Mouse (Mus musculus) CH12.LX (cell line): ENCODE data around the gene Dkk2. TPM values are rescaled to one million over a fixed set of nuclear protein-coding genes. Genes with fewer than 3 reads are reported as not detected.

Experiments used
- DNase-seq: peaks from one replicate; pipeline ENCODE4 v3.0.0-alpha.2; 2013; ENCODE audit errors: extremely low read depth
- H3K27ac ChIP-seq: 2 replicates; pipeline ENCODE4 v1.5.1; 2012; ENCODE audit warnings: low read depth, mild to moderate bottlenecking, control low read depth, moderate library complexity; ENCODE audit not compliant: insufficient read depth
- H3K27me3 ChIP-seq: replicated peaks from 2 replicates; pipeline ENCODE3; 2012; ENCODE audit warnings: inconsistent platforms
- H3K36me3 ChIP-seq, 2 experiments: replicated peaks in 1 of 2; 2 replicates each; pipeline versions ENCODE3 to v1.6.1; 2012; ENCODE audit warnings: inconsistent platforms in 1 of 2, low read length in 1 of 2, mild to moderate bottlenecking in 1 of 2, mixed read lengths in 1 of 2, moderate library complexity in 1 of 2; ENCODE audit not compliant: control insufficient read depth in 1 of 2, insufficient read depth in 1 of 2
- H3K4me1 ChIP-seq, 2 experiments: 2 replicates each; pipeline ENCODE4 v1.6.1; 2012; ENCODE audit warnings: inconsistent platforms in 1 of 2, moderate library complexity in 1 of 2; ENCODE audit not compliant: insufficient read depth in 2 of 2, control insufficient read depth in 1 of 2
- H3K4me2 ChIP-seq: 2 replicates; pipeline ENCODE4 v1.6.1; 2012; ENCODE audit warnings: low read depth, mild to moderate bottlenecking, control low read depth; ENCODE audit not compliant: poor library complexity, insufficient read depth, severe bottlenecking
- H3K4me3 ChIP-seq, 3 experiments: fragments of 150-350 bp in 1 of 3; sonication (generic) in 1 of 3; replicated peaks in 1 of 3; 2 replicates each; pipeline versions ENCODE3 to v1.5.1; 2011 to 2012; ENCODE audit warnings: low read depth in 2 of 3, low read length in 2 of 3, mild to moderate bottlenecking in 2 of 3, moderate library complexity in 2 of 3, control low read depth in 1 of 3, improper control_type of control experiment in 1 of 3, inconsistent platforms in 1 of 3, mixed read lengths in 1 of 3; ENCODE audit not compliant: poor library complexity in 1 of 3
- H3K79me2 ChIP-seq: replicated peaks from 2 replicates; pipeline ENCODE4 v1.6.1; 2012; ENCODE audit warnings: mild to moderate bottlenecking, moderate library complexity; ENCODE audit not compliant: control insufficient read depth, poor library complexity, insufficient read depth, severe bottlenecking; ENCODE audit errors: extremely low read depth
- H3K9ac ChIP-seq: 2 replicates; pipeline ENCODE4 v1.6.1; 2012; ENCODE audit warnings: low read depth, mild to moderate bottlenecking, control low read depth, moderate library complexity; ENCODE audit not compliant: insufficient read depth
- H3K9me3 ChIP-seq: replicated peaks from 2 replicates; pipeline ENCODE3; 2012; ENCODE audit warnings: low read length, inconsistent platforms, mixed read lengths
- BHLHE40 ChIP-seq: IDR thresholded peaks from 2 replicates; pipeline ENCODE4 v1.6.1; 2011; ENCODE audit warnings: mild to moderate bottlenecking, low read depth, low read length, improper control_type of control experiment
- CTCF ChIP-seq, 2 experiments: IDR thresholded peaks in 1 of 2; conservative IDR thresholded peaks in 1 of 2; 2 replicates each; pipeline ENCODE4 v1.5.1; 2011 to 2012; ENCODE audit warnings: low read depth in 2 of 2, low read length in 2 of 2, improper control_type of control experiment in 1 of 2, inconsistent platforms in 1 of 2, mild to moderate bottlenecking in 1 of 2, moderate library complexity in 1 of 2
- ETS1 ChIP-seq: conservative IDR thresholded peaks from 2 replicates; pipeline ENCODE4 v1.6.1; 2012; ENCODE audit warnings: low read depth, mild to moderate bottlenecking, inconsistent platforms, low read length, improper control_type of control experiment, moderate library complexity
- KAT2A ChIP-seq: IDR thresholded peaks from 2 replicates; pipeline ENCODE4 v1.6.1; 2012; ENCODE audit warnings: low read length, improper control_type of control experiment, inconsistent platforms; ENCODE audit not compliant: insufficient replicate concordance
- RAD21 ChIP-seq: IDR thresholded peaks from 2 replicates; pipeline ENCODE4 v1.6.1; 2011; ENCODE audit warnings: low read depth, mild to moderate bottlenecking, low read length, improper control_type of control experiment, moderate library complexity
- RCOR1 ChIP-seq: conservative IDR thresholded peaks from 2 replicates; pipeline ENCODE4 v1.6.1; 2012; ENCODE audit warnings: low read depth, mild to moderate bottlenecking, inconsistent platforms, low read length, improper control_type of control experiment
- SMC3 ChIP-seq: IDR thresholded peaks from 2 replicates; pipeline ENCODE4 v1.6.1; 2011; ENCODE audit warnings: low read depth, low read length, improper control_type of control experiment
- USF2 ChIP-seq: conservative IDR thresholded peaks from 2 replicates; pipeline ENCODE4 v1.6.1; 2011; ENCODE audit warnings: low read depth, low read length, improper control_type of control experiment
- ZC3H11A ChIP-seq: IDR thresholded peaks from 2 replicates; pipeline ENCODE4 v1.6.1; 2012; ENCODE audit warnings: low read depth, mild to moderate bottlenecking, inconsistent platforms, low read length, improper control_type of control experiment
- dilution Hi-C: fragments of 300-500 bp; cut with MboI; formaldehyde crosslinking; loops from 2 replicates; pipeline ENCODE4 v1.14.3; 2020; ENCODE audit warnings: low sequenced_read_pairs; ENCODE audit not compliant: extremely low pct_unique_long_range_greater_than_20kb, extremely low pct_ligation_motif_present
- in situ Hi-C: fragments of 300-500 bp; cut with MboI; formaldehyde crosslinking; loops from 3 replicates; pipeline ENCODE4 v1.14.3; 2019; ENCODE audit warnings: low sequenced_read_pairs, low pct_ligation_motif_present, low pct_unique_long_range_greater_than_20kb, mixed read lengths
- polyA plus RNA-seq: library from polyadenylated mRNA; unstranded; fragments of >175 nt; gene quantifications from 2 replicates; pipeline ENCODE4 v1.2.1, GENCODE M21; 2012; ENCODE audit warnings: low read depth; ENCODE audit not compliant: insufficient read length
- total RNA-seq, 2 experiments: library from RNA; depleted of rRNA; stranded (reverse); fragments of 300-350 nt in 1 of 2; fragments of >200 nt in 1 of 2; gene quantifications; 2 replicates each; pipeline ENCODE4 v1.2.3; 2012 to 2014

The Dkk2 gene
- total and polyA plus RNA-seq, 3 experiments = not detected

DNA sequence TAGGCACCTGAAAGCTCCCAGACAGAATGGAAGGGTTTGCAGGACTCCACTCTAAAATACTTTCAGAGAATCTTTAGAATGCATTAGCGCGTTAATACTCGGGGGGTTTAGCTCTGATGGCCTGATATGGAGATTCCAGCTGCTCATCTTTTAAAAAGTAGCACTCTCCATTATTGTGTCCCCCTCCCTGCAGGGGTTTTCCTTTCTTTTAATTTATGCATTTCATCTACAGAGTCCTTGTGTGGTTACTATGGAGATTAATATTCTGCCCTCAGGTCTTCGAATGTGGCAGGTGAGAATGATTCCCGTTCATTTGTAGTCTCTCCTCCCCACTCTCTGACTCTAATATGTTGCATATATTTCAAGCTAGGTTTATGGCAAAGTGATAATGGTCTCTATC is 117.6 kb downstream of the Dkk2 start:
- Histone ChIP-seq H3K27ac (no peak overlapping the region), H3K79me2 (no peaks in the 10 kb centered on the region), H3K27me3 (no peaks in the 10 kb centered on the region), H3K9me3 (no peaks in the 10 kb centered on the region), H3K36me3 (no peaks in the 10 kb centered on the region), H3K4me1 (no peaks in the 10 kb centered on the region), H3K9ac (no peak overlapping the region), H3K4me2 (no peak overlapping the region), H3K4me3 (no peak overlapping the region)
- in situ Hi-C loops (loop anchor here (25.0 kb wide), 1 partner anchor 485 kb away; the partner anchor contains the start of genes Aimp1 and Tbck), dilution Hi-C loops (no loop called here)
- TF ChIP-seq KAT2A = no peak
- no peak for DNase-seq

DNA sequence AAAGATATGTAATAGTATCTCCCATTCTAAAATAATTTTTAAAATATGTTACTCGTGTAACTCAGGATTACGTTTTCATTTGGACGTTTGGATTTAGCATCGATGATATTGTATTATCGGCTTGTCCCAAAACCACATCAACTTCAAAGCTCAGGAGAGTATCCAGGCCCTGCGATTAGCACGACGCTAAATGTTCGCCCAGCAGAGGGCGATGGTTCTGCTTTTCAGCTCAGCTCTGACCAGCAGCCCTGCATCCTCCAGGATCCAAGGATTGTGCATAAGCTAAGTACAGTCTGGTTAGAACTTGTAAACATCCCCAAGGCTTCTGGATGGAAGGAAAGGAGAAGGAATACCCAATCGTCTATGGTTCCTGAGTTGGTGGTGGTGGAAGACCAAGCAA is 122.4 kb downstream of the Dkk2 start:
- dilution Hi-C loops = no loop called here
- DNase-seq = peak; percentile 41
- Histone ChIP-seq H3K27me3 (no peaks in the 10 kb centered on the region), H3K9me3 (no peaks in the 10 kb centered on the region), H3K4me1 (peaks cover 0 to 6% of the 10 kb centered on the region in 2 experiments; a peak in 1 of 4 replicates), H3K4me2 (0 out of 2 replicates have a peak overlapping the region, but pooled peaks have one; percentile 7), H3K27ac (no peak overlapping the region), H3K79me2 (no peaks in the 10 kb centered on the region), H3K9ac (no peak overlapping the region), H3K4me3 (no peak overlapping the region), H3K36me3 (no peaks in the 10 kb centered on the region)
- TF ChIP-seq BHLHE40 (no peak), RCOR1 (no peak), CTCF (conservative IDR thresholded peaks at IDR 0.05 in 1 of 2, IDR thresholded peaks at IDR 0.05 in 1 of 2; ENCODE audit: low read depth in 2 of 2, low read length in 2 of 2) (peak; percentile 33 to 69; a peak in 3 of 4 replicates), RAD21 (peak; percentile 54), SMC3 (peak; percentile 71)
- in situ Hi-C loops = loop anchor here (25.0 kb wide), 1 partner anchor 480 kb away; the partner anchor contains the start of genes Aimp1 and Tbck

- peak; percentile 33 for DNase-seq
- TF ChIP-seq ZC3H11A = no peak
- TF ChIP-seq ETS1 = no peak
- TF ChIP-seq USF2 = no peak
- dilution Hi-C loops = no loop called here
Observed at GRCm38 (mm10) chr3:132211260-132211659, 126.2 kb downstream of the Dkk2 start.

More at GRCm38 (mm10) chr3:132211260-132211659, 126.2 kb downstream of the Dkk2 start:
- Histone ChIP-seq H3K4me2 (no peak overlapping the region), H3K79me2 (no peaks in the 10 kb centered on the region), H3K27ac (no peak overlapping the region), H3K9ac (no peak overlapping the region), H3K4me1 (peaks cover 0 to 6% of the 10 kb centered on the region in 2 experiments; a peak in 1 of 4 replicates), H3K27me3 (no peaks in the 10 kb centered on the region), H3K4me3 (no peak overlapping the region), H3K9me3 (no peaks in the 10 kb centered on the region), H3K36me3 (no peaks in the 10 kb centered on the region)
- in situ Hi-C loops = loop anchor here (25.0 kb wide), 1 partner anchor 476 kb away; the partner anchor contains the start of genes Aimp1 and Tbck
